ENCODE assay signal across 8 mouse cellular contexts in the genomic region with DNA sequence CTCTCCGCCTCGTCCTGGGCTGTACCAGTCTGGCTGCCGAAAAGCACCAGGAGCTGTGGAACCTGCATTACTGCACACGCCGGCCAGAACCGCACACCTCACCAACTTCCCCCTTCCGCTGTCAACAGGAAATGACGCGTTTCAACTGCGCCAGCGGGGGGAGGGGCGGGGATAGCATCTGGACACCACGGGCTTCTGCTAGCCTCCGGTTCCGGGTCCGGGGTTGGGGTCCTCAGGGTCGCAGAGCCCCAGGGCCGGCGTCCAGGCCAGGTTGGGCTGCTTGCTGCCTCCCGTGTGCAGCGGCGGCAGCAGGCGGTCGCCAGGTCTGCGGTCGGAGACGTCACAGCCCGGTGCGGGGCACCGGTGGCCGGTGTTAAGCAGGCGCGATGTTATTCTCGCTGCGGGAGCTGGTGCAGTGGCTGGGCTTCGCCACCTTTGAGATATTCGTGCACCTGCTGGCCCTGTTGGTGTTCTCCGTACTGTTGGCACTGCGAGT. TPM values are rescaled to one million over a fixed set of nuclear protein-coding genes. Genes with fewer than 3 reads are reported as not detected.
DNase-seq lines count a peak whose midpoint lies in the region; ATAC-seq and TF ChIP-seq lines count a peak whose summit lies in the region.

A gene (plus strand): TSS at position 156 of the 496 bp plus-strand sequence.

- peak; percentile 54; the same call in 1 of the 2 replicates for TF ChIP-seq POLR2A in brain, embryonic 14.5 days (IDR thresholded peaks at IDR 0.05; ENCODE audit: borderline replicate concordance, extremely low read depth, insufficient read depth, insufficient read length, poor library complexity, severe bottlenecking)

- H3K4me1 ChIP-seq in heart, embryonic 10.5 days = peaks cover 13% of the 10 kb centered on the region
- peaks cover 12% of the 10 kb centered on the region for H3K4me1 ChIP-seq in kidney, embryonic 14.5 days (ENCODE audit: control insufficient read depth, insufficient read depth, low read length)
- peaks cover 23% of the 10 kb centered on the region for H3K4me1 ChIP-seq in liver, embryonic 12.5 days

- under 1% methylated on average over 39 of the region's 39 CpGs for WGBS in heart, embryonic 10.5 days
- whole genome bisulfite sequencing in kidney, embryonic 14.5 days = under 1% methylated on average over 39 of the region's 39 CpGs
- 1% methylated on average over 39 of the region's 39 CpGs for WGBS in liver, embryonic 12.5 days (ENCODE audit: insufficient replicate concordance)

- no peaks in the 10 kb centered on the region for H3K9me3 ChIP-seq in heart, embryonic 10.5 days
- H3K9me3 ChIP-seq in kidney, embryonic 14.5 days (ENCODE audit: control insufficient read depth, low read length) = no peaks in the 10 kb centered on the region
- H3K9me3 ChIP-seq in liver, embryonic 12.5 days (replicated peaks) = no peaks in the 10 kb centered on the region

- TF ChIP-seq CTCF in brain, embryonic 14.5 days (IDR thresholded peaks at IDR 0.05; ENCODE audit: borderline replicate concordance, extremely low read depth, insufficient read depth, insufficient read length) = no peak

- H3K4me2 ChIP-seq in kidney, embryonic 14.5 days (replicated peaks; ENCODE audit: low read depth, low read length) = peak within 1 kb of the TSS; percentile 95
- peak within 1 kb of the TSS; percentile 88 for H3K4me2 ChIP-seq in liver, embryonic 12.5 days

- ATAC-seq in erythroblast, adult 5-6 weeks (replicated peaks; ENCODE audit: low FRiP score, poor library complexity, severe bottlenecking) = peak; percentile 91
- peak; percentile 92 for ATAC-seq in kidney, embryonic 14.5 days (ENCODE audit: low FRiP score, low TSS enrichment)
- ATAC-seq in liver, embryonic 12.5 days = peak; percentile 86

- peak within 1 kb of the TSS; percentile 84 for H3K4me3 ChIP-seq in heart, embryonic 10.5 days
- peak within 1 kb of the TSS; percentile 87 for H3K4me3 ChIP-seq in kidney, embryonic 14.5 days (ENCODE audit: low read length)
- peak within 1 kb of the TSS; percentile 99 for H3K4me3 ChIP-seq in liver, embryonic 12.5 days

- DNase-seq in CD4-positive, CD25-positive, alpha-beta regulatory T cell, adult 2 months (ENCODE audit: low read depth, low spot score) = peak; percentile 95
- DNase-seq in brain, embryonic 14.5 days (ENCODE audit: low read depth) = peak; percentile 96
- DNase-seq in heart, embryonic 10.5 days (ENCODE audit: low spot score) = peak; percentile 97
- peak; percentile 94 for DNase-seq in naive thymus-derived CD4-positive, alpha-beta T cell, adult 2 months (ENCODE audit: low read depth)
- DNase-seq in splenic B cell, adult 2 months (ENCODE audit: low read depth, low spot score) = peak; percentile 93

- no peaks in the 10 kb centered on the region for H3K27me3 ChIP-seq in heart, embryonic 10.5 days (ENCODE audit: insufficient read depth, poor library complexity, severe bottlenecking)
- H3K27me3 ChIP-seq in kidney, embryonic 14.5 days (ENCODE audit: control insufficient read depth, insufficient read depth, low read length) = no peaks in the 10 kb centered on the region
- no peaks in the 10 kb centered on the region for H3K27me3 ChIP-seq in liver, embryonic 12.5 days (replicated peaks)
- no peaks in the 10 kb centered on the region for H3K27me3 ChIP-seq in splenic B cell, adult 2 months (ENCODE audit: control insufficient read depth, insufficient read depth, low read length, poor library complexity, severe bottlenecking)

- H3K36me3 ChIP-seq in heart, embryonic 10.5 days = peaks cover 26% of the 10 kb centered on the region
- peaks cover 19% of the 10 kb centered on the region for H3K36me3 ChIP-seq in kidney, embryonic 14.5 days (ENCODE audit: control insufficient read depth, insufficient read depth, low read length)
- H3K36me3 ChIP-seq in liver, embryonic 12.5 days = peaks cover 33% of the 10 kb centered on the region
- no peaks in the 10 kb centered on the region; the same call in 1 of the 2 replicates for H3K36me3 ChIP-seq in splenic B cell, adult 2 months (ENCODE audit: control insufficient read depth, insufficient read depth, low read length, poor library complexity, severe bottlenecking)

- peak within 1 kb of the TSS; percentile 94 for H3K27ac ChIP-seq in heart, embryonic 10.5 days
- peak within 1 kb of the TSS; percentile 63 for H3K27ac ChIP-seq in kidney, embryonic 14.5 days (ENCODE audit: low read depth, low read length)
- peak within 1 kb of the TSS; percentile 85 for H3K27ac ChIP-seq in liver, embryonic 12.5 days

- peak within 1 kb of the TSS; percentile 73 for H3K9ac ChIP-seq in kidney, embryonic 14.5 days (ENCODE audit: low read depth, low read length)
- peak within 1 kb of the TSS; percentile 85 for H3K9ac ChIP-seq in liver, embryonic 12.5 days

RNA-seq across cellular contexts. Expression of the gene that starts here (rescaled TPM):
- 26.4 and 32.2 TPM in 2 replicates for polyA plus RNA-seq in brain, embryonic 14.5 days (2012; rRNA removed)
- 2.5 and 8.8 TPM in 2 replicates for total RNA-seq in erythroblast, adult 5-6 weeks (2015; ENCODE audit: low replicate concordance)
- total RNA-seq in erythroblast, adult 5-6 weeks (2017; ENCODE audit: low replicate concordance) = 2.2 and 3.7 TPM in 2 replicates
- polyA plus RNA-seq in heart, embryonic 10.5 days (2016; fragmentation: Nextera tagmentation; extraction: Ambion mirVana) = 17.1 and 19.0 TPM in 2 replicates
- polyA plus RNA-seq in kidney, embryonic 14.5 days (2014; fragmentation: Nextera tagmentation; extraction: Ambion mirVana) = 17.0 and 25.4 TPM in 2 replicates
- polyA plus RNA-seq in liver, embryonic 12.5 days (2016; fragmentation: Nextera tagmentation; extraction: Ambion mirVana) = 16.2 and 17.3 TPM in 2 replicates

Comparison
In these comparisons a context has a peak if more than half of its experiments do, and no peak if none do; other contexts are left out.
1. Peak in every context shown above with its lines: DNase-seq, ATAC-seq, H3K4me3 ChIP-seq and H3K27ac ChIP-seq.